Mouse (Mus musculus) thymus, postnatal 4 days (tissue): Measurements from ENCODE around the gene Iqcd.

ENCODE experiments used
- DNase-seq: peaks from one replicate; pipeline ENCODE4 v3.0.0; 2021

Iqcd gene

DNA sequence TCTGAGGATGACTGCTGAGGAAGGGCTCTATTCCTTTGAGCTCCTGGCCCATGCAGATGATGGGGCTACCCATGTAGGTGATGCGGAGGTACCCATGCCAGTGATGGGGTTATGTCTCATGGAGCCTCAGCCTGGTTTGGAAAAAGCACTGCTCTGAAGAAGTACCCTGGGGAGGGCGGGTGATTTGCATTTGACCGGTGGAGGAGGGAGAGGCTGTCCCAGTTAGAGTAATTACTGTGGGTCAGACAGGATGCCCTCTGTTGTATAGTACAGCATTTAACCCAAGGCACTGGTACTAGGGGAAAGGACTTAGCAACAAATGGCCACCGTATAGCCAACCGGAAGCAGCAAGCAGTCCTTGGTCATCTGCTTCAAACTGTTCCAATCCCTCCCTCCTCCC is 46.0 kb downstream of the Iqcd start:
- DNase-seq, result no peak

DNA sequence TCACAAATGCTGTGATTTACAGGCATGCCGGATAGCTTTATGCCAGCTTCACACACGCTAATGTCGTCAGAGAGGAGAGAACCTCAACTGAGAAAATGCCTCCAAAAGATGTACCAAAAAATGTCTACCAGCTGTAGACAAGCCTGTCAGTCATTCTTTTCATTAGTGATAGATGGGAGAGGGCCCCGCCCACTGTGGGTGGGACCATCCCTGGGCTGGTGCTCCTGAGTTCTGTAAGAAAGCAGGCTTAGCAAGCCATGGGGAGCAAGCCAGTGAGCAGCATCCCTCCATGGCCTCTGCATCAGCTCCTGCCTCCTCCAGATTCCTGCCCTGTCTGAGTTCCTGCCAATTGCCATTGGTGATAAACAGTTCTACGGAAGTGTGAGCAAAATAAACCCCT is 46.8 kb downstream of the Iqcd start:
- DNase-seq, result no peak

DNA sequence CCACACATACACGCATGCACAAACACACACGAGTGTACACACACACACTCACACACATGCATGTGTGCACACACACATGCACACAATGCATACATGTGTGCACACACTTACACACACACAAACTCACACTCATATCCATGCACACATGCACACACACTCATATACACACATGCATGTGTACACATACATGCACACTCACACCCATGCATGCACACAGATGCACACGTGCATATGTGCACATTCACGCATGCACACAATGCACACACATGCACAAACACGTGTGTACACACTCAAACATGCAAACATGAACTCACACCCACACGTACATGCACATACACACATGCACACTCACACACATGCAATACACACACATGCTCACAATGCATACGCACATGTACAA is 51.3 kb downstream of the Iqcd start:
- DNase-seq, result no peak

DNA sequence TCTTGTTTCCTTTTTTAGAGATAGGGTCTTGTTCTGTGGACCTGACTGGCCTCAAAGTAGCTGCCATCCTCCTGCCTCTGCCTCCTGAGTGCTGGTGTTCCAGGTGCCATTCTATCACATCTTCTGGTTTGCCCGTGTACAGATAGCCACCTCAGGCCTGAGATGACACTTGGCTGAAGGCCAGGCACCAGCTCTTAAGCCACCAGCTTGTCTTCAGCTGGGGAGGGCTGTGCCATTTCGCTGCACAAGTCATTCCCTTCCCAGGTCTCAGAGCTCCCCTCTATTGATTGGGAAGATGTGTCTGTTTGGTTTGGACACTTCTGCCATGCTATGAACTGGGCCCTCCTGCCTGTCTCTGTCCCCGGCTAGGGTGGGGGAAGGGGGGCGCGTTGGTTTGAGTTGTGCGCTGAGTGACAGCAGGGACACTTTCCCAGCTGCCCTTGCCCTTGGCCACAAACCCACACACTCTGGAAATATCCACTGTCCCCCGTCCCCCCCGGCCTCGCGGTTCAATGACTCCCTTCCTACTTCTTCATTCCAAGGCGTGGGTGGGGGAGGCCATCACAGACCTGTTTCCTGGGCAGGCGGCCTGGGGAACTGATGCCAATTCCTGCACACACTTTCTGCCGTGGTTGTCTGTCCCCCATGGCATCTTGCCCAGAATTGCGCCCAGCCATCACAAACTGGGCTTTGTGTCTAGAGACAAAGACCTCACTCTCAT is 54.7 kb downstream of the Iqcd start:
- DNase-seq, result no peak

DNA sequence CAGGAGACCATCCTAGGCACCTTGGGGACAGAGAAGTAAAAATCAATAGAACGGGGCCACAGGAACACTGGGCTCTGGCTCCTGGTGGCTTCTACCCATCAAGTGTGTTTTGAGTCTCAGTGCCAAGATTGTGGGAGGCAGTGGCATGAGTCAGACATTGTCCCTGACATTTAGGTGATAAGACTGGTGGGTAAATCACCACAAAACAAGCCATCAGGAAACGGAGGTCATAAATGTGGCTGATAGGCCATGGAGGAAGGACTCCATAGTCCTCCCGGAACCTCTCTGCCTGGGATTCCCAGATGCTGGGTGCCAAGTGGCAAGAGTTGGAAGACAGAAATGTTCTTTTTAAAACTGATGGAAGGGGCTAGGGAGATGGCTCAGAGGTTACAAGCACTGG is 55.4 kb downstream of the Iqcd start:
- DNase-seq, result no peak

DNA sequence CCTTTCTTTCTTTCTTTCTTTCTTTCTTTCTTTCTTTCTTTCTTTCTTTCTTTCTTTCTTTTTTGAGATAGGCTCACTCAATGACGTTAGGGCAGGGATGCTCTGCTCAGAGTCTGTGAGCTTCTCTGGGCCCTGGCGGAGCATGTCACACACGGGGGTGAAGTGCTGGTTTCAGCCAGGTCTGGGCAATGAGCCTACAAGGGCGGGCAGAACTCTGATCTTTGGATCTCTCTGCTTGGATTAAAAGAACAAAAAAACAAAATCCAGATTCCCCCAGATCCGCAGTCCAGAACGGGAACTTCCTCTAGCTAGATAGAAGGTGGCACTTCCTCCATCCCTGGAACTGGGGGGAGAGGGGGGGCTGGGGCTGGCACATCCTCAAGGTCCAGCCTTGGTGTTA is 57.0 kb downstream of the Iqcd start:
- DNase-seq, result no peak

DNA sequence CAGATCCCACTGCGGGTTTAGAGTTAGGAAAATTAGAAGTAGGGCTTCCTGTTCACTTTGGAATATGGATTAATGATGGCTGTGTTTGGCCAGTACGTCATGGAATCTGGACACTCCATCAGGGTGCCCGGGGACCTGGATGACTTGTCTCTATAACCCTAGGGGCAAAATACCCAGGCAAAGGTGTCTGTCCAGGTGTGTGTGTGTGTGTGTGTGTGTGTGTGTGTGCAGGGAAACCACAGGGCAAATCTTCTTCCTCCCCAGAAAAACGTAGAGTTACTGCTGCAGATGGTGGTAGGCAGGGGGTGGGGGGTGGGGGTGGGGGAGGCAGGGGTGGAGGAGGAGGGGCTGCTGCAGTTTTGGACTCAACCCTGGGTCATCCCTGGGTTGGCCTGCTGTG is 58.5 kb downstream of the Iqcd start:
- peak; percentile 37 for DNase-seq

DNA sequence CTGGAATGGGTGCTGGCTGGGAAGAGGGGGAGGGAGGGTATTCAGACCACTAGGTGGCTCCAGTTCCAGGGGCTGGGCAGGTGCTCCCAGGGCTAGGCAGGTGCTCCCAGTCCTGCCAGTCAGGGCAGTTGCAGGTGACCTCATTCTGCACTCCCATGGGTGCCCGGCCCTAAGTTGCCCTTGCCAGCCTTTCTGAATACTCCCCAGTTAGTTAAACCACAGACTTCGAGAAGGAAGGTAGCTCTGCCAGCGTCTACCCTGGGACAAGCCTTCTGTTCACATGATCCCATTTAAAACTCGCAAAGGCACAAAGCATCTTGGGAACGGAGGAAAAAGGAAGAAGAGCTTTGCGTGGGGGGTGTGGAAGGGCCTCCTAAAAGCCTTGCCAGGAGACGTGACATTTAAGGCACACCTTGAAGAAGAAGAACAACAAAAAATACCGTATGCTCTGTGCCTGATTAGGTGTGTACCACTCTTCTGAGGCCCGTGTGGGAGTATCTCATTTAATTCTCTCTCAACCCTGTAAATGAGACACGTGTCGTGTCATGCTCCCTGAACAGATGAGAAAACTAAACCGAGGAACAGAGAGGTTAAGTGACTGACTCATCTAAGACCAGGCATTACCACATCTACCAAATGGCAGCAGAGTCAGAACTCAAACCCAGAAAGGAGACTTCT is 59.1 kb downstream of the Iqcd start:
- peak; percentile 58 for DNase-seq

DNA sequence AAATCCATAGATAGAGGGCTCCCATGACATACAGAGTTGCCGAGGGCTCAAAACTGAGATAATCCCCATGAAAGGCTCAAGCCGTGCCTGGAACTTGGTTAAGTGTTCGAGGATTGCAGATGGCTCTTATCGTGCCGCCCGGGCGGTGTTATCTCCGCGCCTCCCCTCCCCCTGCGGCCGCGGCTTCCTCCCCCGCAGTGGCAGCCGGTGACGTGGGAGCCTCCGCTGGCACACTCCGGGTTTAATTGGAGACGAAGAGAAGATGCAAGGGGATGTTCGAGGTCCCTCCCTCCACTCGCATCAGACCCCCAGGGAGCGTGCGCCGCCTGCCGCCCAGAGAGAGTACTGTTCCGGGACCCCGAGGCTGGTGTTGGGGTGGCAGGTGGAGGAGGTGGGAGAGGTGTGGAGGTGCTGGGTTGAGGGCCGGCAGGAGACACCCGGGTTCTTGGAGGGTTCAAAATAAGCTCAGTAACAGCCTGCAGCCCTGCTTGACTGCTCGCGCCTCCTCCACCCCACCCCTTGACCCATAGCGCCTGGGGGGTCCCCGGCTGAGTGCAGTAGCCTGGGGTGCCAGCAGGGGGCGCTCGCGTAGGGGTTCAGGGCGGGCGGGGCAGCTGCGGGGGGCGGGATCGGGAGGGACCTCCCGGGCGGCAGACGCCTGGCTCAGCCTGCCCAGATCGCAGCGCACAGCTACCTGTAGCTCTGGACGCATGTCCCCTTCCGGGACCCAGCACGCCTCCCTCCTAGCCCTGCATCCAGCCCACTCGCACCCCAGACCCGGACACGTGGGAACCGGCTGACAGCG is 60.0 kb downstream of the Iqcd start, which contains the start of gene Rasal1:
Gene Rasal1 (plus strand): TSS at position 244 of the 805 bp plus-strand sequence.
- DNase-seq, result peak; percentile 95

DNA sequence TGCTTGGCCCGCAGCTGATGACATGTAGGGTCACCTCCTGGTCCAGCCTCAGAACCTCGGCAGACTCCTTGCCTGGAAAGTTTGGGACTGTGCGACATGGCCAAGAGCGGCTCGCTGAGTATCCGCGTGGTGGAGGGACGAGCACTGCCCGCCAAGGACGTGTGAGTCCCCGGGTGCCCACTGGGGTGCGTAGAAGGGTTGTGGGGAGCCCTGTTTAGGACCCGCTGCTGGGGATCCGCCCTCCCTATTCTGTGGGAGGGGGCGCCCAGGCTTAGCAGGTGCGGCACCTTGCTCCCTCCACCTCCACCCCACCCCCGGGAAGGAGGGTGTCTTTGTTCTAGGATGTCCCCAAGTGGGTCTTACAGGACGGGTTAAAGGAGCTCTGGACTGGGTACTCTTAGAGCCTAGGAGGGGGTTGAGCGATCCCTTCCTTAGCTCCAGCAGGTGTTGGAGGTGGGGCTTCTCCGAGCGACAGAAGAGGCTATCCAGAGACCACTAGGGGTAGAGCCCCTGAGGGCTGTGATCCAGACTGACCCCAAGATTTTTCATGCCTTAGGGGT is 60.6 kb downstream of the Iqcd start:
- peak; percentile 75 for DNase-seq

DNA sequence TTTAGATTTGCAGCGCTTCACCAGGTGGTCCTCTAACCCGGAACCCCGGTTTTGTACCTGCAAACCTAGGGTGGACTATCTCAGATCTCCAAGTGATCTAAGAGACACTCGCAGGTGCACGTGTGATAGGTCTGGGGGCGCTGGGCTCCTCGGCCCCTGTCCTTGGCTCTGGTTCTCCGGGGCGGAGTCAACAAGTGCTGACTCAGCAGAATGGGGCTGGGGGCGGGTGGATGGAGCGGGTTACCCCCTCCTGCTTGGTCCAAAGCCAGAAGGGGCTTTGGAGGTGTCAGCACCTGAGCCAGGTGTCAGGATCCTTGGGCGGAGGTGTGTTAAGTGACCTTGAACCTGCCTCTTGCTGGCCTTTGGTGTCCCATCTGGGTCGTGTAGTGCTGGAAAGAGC is 61.1 kb downstream of the Iqcd start:
- peak; percentile 52 for DNase-seq

DNA sequence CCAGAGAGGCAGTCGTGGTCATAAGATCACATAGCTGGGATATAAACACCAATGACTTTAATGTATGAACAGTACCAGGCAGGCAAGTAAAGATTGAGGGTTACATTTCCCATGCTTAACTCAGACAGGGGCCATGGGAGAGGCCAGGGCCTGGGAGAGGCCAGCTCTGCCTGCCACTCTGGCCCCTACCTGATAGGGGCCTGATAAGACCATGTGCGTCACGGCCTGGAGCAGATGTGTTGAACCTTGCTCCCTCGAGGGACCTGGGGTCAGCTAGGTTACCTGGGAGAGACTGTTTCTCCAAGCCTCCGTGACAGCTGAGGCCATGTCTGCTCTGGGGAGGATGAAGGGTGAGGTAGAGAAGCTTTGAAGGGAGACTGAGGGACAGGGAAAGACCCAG is 62.4 kb downstream of the Iqcd start:
- DNase-seq, result no peak

DNA sequence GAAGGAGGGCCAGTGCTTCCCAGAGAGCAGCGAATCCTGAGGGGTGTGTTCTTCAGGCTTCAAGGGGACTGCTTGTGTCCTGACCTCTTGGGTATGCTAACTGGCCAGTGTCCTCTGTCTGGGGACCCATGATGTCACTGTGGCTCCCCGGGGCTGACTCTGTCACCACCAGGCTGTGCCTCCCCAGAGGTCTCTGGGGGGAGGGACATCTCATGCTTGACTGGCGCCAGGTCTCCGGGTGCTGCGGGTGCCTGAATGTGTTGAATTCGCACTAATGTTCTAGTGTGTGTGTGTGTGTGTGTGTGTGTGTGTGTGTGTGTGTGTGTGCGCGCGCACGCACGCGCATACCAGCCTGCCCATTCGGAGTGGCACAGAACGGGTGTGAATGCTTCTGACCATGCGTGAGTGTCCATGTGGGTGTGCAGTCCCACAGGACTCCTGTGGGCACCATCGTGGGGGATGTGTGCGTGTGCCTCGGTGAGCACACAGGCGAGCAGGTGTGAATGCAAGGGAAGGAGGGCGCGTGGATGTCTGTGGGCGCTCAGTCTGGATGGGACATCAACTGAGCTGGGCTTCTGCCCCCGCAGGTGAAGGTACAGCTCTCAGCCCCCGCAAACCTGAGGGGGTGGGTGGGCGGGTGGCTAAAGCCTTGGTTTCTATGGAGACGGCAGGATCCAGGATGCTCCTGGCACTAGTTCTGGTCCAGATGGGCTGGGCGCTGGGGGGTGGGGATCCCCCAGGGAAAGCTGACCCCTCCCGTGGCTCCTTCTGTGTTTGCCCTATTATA is 64.3 kb downstream of the Iqcd start:
- no peak for DNase-seq

DNA sequence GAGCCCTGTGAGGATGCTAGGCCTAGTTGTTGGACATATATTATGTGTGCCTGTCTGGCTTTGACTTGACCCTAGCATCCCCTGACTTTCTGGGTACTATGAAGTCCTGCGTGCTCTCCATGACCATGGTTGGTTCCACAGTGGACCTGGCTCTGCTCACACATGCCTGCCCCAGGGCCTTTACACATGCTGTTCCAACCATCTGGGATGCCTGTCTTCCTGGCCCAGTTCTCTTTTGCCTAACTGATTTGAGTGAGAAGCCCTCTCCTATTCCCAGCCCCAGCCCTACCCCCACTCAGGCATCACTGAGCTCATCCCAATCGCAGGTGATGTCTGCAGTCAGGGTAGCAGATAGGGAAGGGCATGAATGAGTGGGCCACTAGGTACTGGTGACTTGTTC is 65.1 kb downstream of the Iqcd start:
- DNase-seq, result no peak

DNA sequence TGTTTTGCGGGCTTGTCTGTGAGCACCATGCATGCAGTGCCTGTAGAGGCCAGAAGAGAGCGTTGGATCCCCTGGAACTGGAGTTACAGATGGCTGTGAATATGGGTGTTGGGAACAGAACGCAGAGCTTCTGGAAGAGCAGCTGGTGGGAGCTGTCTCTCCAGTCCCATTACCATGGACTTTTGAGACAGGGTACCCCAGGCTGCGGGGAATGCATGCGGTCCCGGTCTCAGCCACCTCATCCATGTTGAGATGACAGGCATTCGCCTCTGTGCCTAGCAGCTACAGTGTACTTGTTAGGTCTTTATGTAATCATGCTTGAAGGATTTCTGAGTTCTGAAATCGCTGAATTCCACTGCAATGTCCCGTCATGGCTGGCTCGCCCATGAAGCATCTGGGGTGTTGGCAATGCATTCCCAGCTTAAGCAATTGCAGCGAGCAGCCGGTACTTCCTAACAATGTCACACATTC is 67.5 kb downstream of the Iqcd start:
- DNase-seq, result no peak
